Mouse (Mus musculus) heart, embryonic 12.5 days (tissue): Measurements from ENCODE around the gene Gnb1l. TPM values are rescaled to one million over a fixed set of nuclear protein-coding genes. Genes with fewer than 3 reads are reported as not detected.

Experiments used
- ATAC-seq: fragments of 200-750 bp; cut with Nextera tagmentation; 2 replicates; pipeline ENCODE4 v1.8.0; 2017; ENCODE audit warnings: moderate TSS enrichment, moderate library complexity; ENCODE audit not compliant: insufficient number of reproducible peaks, low FRiP score
- H3K27ac ChIP-seq: fragments of 300-500 bp; sonication (generic); 2 replicates; pipeline ENCODE4 v1.5.1; 2016; ENCODE audit warnings: mild to moderate bottlenecking, moderate library complexity; ENCODE audit not compliant: poor library complexity, severe bottlenecking
- H3K27me3 ChIP-seq: fragments of 300-500 bp; sonication (generic); replicated peaks from 2 replicates; pipeline ENCODE4 v1.6.1; 2016; ENCODE audit warnings: mild to moderate bottlenecking, moderate library complexity
- H3K36me3 ChIP-seq: fragments of 300-500 bp; sonication (generic); 2 replicates; pipeline ENCODE4 v1.6.1; 2016; ENCODE audit warnings: mild to moderate bottlenecking, moderate library complexity
- H3K4me1 ChIP-seq: fragments of 300-500 bp; sonication (generic); replicated peaks from 2 replicates; pipeline ENCODE4 v1.6.1; 2016; ENCODE audit warnings: mild to moderate bottlenecking
- H3K4me2 ChIP-seq: fragments of 300-500 bp; sonication (generic); 2 replicates; pipeline ENCODE4 v1.6.1; 2016; ENCODE audit warnings: mild to moderate bottlenecking, moderate library complexity
- H3K4me3 ChIP-seq: fragments of 300-500 bp; sonication (generic); 2 replicates; pipeline ENCODE4 v1.5.1; 2016; ENCODE audit warnings: mild to moderate bottlenecking
- H3K9ac ChIP-seq: fragments of 300-500 bp; sonication (generic); 2 replicates; pipeline ENCODE4 v1.6.1; 2016; ENCODE audit warnings: mild to moderate bottlenecking, moderate library complexity
- H3K9me3 ChIP-seq: fragments of 300-500 bp; sonication (generic); replicated peaks from 2 replicates; pipeline ENCODE4 v1.6.1; 2016; ENCODE audit warnings: mild to moderate bottlenecking, moderate library complexity
- WGBS: fragments of 180-500 bp; shearing (Covaris S2); methylation state at CpG from one replicate; pipeline ENCODE4 v1.1.7; 2016; 5-methylcytosine and 5-hydroxymethylcytosine counted together
- polyA plus RNA-seq: library from polyadenylated mRNA; unstranded; fragments of >200 nt; fragmentation: Nextera tagmentation; extraction: Ambion mirVana; gene quantifications from 2 replicates; pipeline ENCODE4 v1.2.1, GENCODE M21; 2016

Gnb1l gene
- 7.8 and 8.0 TPM in 2 replicates for polyA plus RNA-seq

DNA sequence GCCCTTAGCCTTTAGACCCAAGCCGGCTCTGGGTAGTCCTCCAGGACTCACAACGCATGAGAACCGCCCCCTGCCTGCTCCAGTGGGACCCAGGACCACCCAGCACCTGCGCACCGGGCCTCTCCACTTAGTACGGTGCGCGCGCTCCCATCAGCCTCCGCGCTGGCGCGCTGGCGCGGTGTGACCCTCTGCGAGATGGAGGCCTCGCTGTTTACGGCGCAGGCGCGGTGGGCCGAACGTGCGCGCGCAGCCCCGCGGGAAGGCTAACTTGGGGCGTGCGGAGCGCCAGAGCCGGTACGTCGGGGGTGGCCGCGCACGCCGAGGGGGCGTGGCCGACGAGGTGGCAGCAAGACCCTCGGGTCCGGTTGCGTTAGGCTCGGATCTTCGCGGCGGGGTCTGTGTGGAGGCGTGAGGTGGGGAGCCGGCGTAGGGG is at the start of gene Gnb1l, which contains the start of gene Rtl10:
TSS of gene Gnb1l (plus strand) at position 156 of the 433 bp plus-strand sequence.
TSS of gene Rtl10 (plus strand) at position 344 of the 433 bp plus-strand sequence.
- H3K36me3 ChIP-seq, result peaks cover 18% of the 10 kb centered on the region
- H3K9me3 ChIP-seq, result 0 out of 2 replicates have a peak, but pooled peaks cover 4% of the 10 kb centered on the region
- peak within 1 kb of the TSS; percentile 85 for H3K27ac ChIP-seq
- peak within 1 kb of the TSS; percentile 95 for H3K4me2 ChIP-seq
- under 1% methylated on average over 51 of the region's 51 CpGs for WGBS
- H3K27me3 ChIP-seq, result no peaks in the 10 kb centered on the region
- peak; percentile 96 for ATAC-seq
- H3K9ac ChIP-seq, result peak within 1 kb of the TSS; percentile 81
- H3K4me3 ChIP-seq, result peak within 1 kb of the TSS; percentile 69
- peaks cover 18% of the 10 kb centered on the region for H3K4me1 ChIP-seq

- H3K4me1 ChIP-seq, result peaks cover 5% of the 10 kb centered on the region
- H3K4me3 ChIP-seq, result no peak overlapping the region
- peak; percentile 19; the same call in 1 of the 2 replicates for ATAC-seq
- no peak overlapping the region for H3K4me2 ChIP-seq
- no peak overlapping the region for H3K9ac ChIP-seq
- 85% methylated on average over 4 of the region's 4 CpGs for WGBS
- no peaks in the 10 kb centered on the region for H3K27me3 ChIP-seq
- no peaks in the 10 kb centered on the region for H3K9me3 ChIP-seq
- H3K36me3 ChIP-seq, result 0 out of 2 replicates have a peak, but pooled peaks cover 10% of the 10 kb centered on the region
- no peak overlapping the region for H3K27ac ChIP-seq
Observed at GRCm38 (mm10) chr16:18449005-18449404, 49.5 kb upstream of the Gnb1l start.

- WGBS, result 61% methylated on average over 9 of the region's 9 CpGs
- Histone ChIP-seq H3K9ac (no peak overlapping the region), H3K4me3 (no peak overlapping the region), H3K27ac (no peak overlapping the region), H3K9me3 (no peaks in the 10 kb centered on the region), H3K36me3 (peaks cover 7% of the 10 kb centered on the region; the same call in 1 of the 2 replicates), H3K4me2 (no peak overlapping the region), H3K4me1 (peaks cover 5% of the 10 kb centered on the region), H3K27me3 (0 out of 2 replicates have a peak, but pooled peaks cover 5% of the 10 kb centered on the region)
- no peak for ATAC-seq
Observed at GRCm38 (mm10) chr16:18451486-18452181, 46.9 kb upstream of the Gnb1l start.

GRCm38 (mm10) chr16:18452361-18452862 is 46.1 kb upstream of the Gnb1l start:
- Histone ChIP-seq H3K36me3 (peaks cover 13% of the 10 kb centered on the region; the same call in 1 of the 2 replicates), H3K4me1 (peaks cover 5% of the 10 kb centered on the region), H3K9ac (no peak overlapping the region), H3K4me2 (no peak overlapping the region), H3K9me3 (no peaks in the 10 kb centered on the region), H3K27ac (no peak overlapping the region), H3K27me3 (0 out of 2 replicates have a peak, but pooled peaks cover 5% of the 10 kb centered on the region), H3K4me3 (no peak overlapping the region)
- no peak for ATAC-seq
- WGBS, result 81% methylated on average over 8 of the region's 8 CpGs

DNA sequence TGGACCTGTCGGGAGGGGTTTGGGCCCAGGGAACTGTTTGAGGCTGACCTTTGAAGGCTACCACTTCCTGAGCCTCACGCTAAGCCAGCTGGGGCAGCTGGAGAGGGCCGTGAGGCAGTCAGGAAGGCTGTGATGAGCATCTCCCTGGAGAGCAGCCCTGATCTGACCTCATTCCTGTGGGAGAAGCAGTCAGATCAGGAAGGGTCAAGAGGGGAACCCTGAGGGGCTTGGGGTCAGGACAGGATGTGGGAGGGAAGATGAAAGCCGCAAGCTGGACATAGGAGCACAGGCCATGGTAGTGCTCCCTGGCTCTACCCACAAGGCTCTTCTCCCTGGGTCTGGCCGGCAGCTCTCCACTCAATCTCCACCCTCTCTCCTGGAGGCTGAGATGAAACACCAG is 44.7 kb upstream of the Gnb1l start:
- 45% methylated on average over 5 of the region's 5 CpGs for WGBS
- Histone ChIP-seq H3K4me3 (no peak overlapping the region), H3K9ac (no peak overlapping the region), H3K36me3 (peaks cover 13% of the 10 kb centered on the region; the same call in 1 of the 2 replicates), H3K27ac (no peak overlapping the region), H3K4me2 (no peak overlapping the region), H3K4me1 (peaks cover 6% of the 10 kb centered on the region), H3K27me3 (0 out of 2 replicates have a peak, but pooled peaks cover 13% of the 10 kb centered on the region), H3K9me3 (no peaks in the 10 kb centered on the region)
- ATAC-seq, result no peak

GRCm38 (mm10) chr16:18455407-18455806 is 43.1 kb upstream of the Gnb1l start:
- 85% methylated on average over 6 of the region's 6 CpGs for WGBS
- Histone ChIP-seq H3K4me1 (peaks cover 21% of the 10 kb centered on the region), H3K27ac (no peak overlapping the region), H3K4me2 (no peak overlapping the region), H3K9ac (no peak overlapping the region), H3K4me3 (no peak overlapping the region), H3K9me3 (no peaks in the 10 kb centered on the region), H3K36me3 (peaks cover 13% of the 10 kb centered on the region; the same call in 1 of the 2 replicates), H3K27me3 (0 out of 2 replicates have a peak, but pooled peaks cover 13% of the 10 kb centered on the region)
- no peak for ATAC-seq

- Histone ChIP-seq H3K27ac (no peak overlapping the region), H3K9me3 (no peaks in the 10 kb centered on the region)
Observed at GRCm38 (mm10) chr16:18458661-18459060, 39.9 kb upstream of the Gnb1l start.

GRCm38 (mm10) chr16:18459335-18459954 is 39.1 kb upstream of the Gnb1l start:
- 19% methylated on average over 12 of the region's 12 CpGs for WGBS
- Histone ChIP-seq H3K27ac (no peak overlapping the region), H3K27me3 (0 out of 2 replicates have a peak, but pooled peaks cover 13% of the 10 kb centered on the region), H3K9ac (0 out of 2 replicates have a peak overlapping the region, but pooled peaks have one; percentile 14), H3K9me3 (no peaks in the 10 kb centered on the region), H3K4me1 (peaks cover 23% of the 10 kb centered on the region), H3K4me2 (peak overlapping the region; percentile 51), H3K36me3 (peaks cover 13% of the 10 kb centered on the region; the same call in 1 of the 2 replicates), H3K4me3 (0 out of 2 replicates have a peak overlapping the region, but pooled peaks have one; percentile 2)
- peak; percentile 22; the same call in 1 of the 2 replicates for ATAC-seq

More at GRCm38 (mm10) chr16:18458661-18459060, 39.9 kb upstream of the Gnb1l start:
- H3K4me1 ChIP-seq, result peaks cover 23% of the 10 kb centered on the region
- H3K27me3 ChIP-seq, result 0 out of 2 replicates have a peak, but pooled peaks cover 13% of the 10 kb centered on the region
- H3K4me3 ChIP-seq, result no peak overlapping the region
- peaks cover 13% of the 10 kb centered on the region; the same call in 1 of the 2 replicates for H3K36me3 ChIP-seq
- no peak for ATAC-seq
- H3K4me2 ChIP-seq, result no peak overlapping the region
- H3K9ac ChIP-seq, result no peak overlapping the region

DNA sequence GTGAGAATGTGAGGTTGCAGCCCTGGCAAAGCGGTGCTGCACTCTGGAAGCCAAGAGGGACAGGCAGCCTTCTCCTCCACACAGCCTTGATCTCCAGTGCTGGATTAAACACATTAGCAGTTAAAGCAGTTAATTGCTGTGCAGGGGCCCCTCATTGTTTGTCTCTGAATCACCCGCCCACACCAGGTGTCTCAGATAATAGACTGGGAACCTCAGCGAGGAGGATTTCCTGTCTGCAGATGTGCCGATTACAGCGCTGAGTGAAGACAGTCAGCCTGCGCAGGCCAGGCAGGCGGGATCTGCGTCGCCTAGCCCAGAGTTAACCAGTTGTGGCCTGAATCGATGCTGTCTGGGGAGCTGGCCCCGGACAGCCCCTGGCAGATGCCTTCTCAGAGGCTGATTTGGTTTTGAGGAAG is 38.5 kb upstream of the Gnb1l start:
- Histone ChIP-seq H3K36me3 (peaks cover 13% of the 10 kb centered on the region; the same call in 1 of the 2 replicates), H3K4me1 (peaks cover 23% of the 10 kb centered on the region), H3K9ac (0 out of 2 replicates have a peak overlapping the region, but pooled peaks have one; percentile 27), H3K27me3 (0 out of 2 replicates have a peak, but pooled peaks cover 13% of the 10 kb centered on the region), H3K4me2 (peak overlapping the region; percentile 51), H3K27ac (no peak overlapping the region), H3K9me3 (no peaks in the 10 kb centered on the region), H3K4me3 (0 out of 2 replicates have a peak overlapping the region, but pooled peaks have one; percentile 2)
- WGBS, result 3% methylated on average over 11 of the region's 11 CpGs
- peak; percentile 64 for ATAC-seq

- no peak overlapping the region for H3K27ac ChIP-seq
- H3K9ac ChIP-seq, result no peak overlapping the region
- ATAC-seq, result no peak
- H3K27me3 ChIP-seq, result 0 out of 2 replicates have a peak, but pooled peaks cover 8% of the 10 kb centered on the region
- H3K4me1 ChIP-seq, result peaks cover 23% of the 10 kb centered on the region
- H3K4me2 ChIP-seq, result no peak overlapping the region
- H3K36me3 ChIP-seq, result peaks cover 13% of the 10 kb centered on the region; the same call in 1 of the 2 replicates
- 84% methylated on average over 3 of the region's 3 CpGs for WGBS
- H3K4me3 ChIP-seq, result no peak overlapping the region
- no peaks in the 10 kb centered on the region for H3K9me3 ChIP-seq
Observed at GRCm38 (mm10) chr16:18460826-18461225, 37.7 kb upstream of the Gnb1l start.
